Mouse (Mus musculus): Measurements from ENCODE around the gene Slc25a26. TPM values are rescaled to one million over a fixed set of nuclear protein-coding genes. Genes with fewer than 3 reads are reported as not detected.
A peak's percentile ranks its signal among the peaks of the same experiment; 100 is the strongest.

Slc25a26 gene
- 6.5 and 7.0 TPM in 2 replicates for polyA plus RNA-seq (2015; fragmentation: Nextera tagmentation; extraction: Ambion mirVana)

GRCm38 (mm10) chr6:94499897-94500623 lies at the start of gene Slc25a26:
Slc25a26 (plus strand) TSS chr6:94500331.
- peak; percentile 100 for ATAC-seq
- WGBS: under 1% methylated on average over 37 of the region's 37 CpGs

GRCm38 (mm10) chr6:94464037-94464891 lies 35.9 kb upstream of the Slc25a26 start:
- peak overlapping the region; percentile 22 for H3K4me3 ChIP-seq
- H3K4me2 ChIP-seq: peak overlapping the region; percentile 56
- H3K9ac ChIP-seq: peak overlapping the region; percentile 52
- WGBS: 2% methylated on average over 12 of the region's 12 CpGs
- H3K36me3 ChIP-seq (ENCODE audit: poor library complexity, severe bottlenecking): no peaks in the 10 kb centered on the region
- H3K27me3 ChIP-seq: no peaks in the 10 kb centered on the region
- ATAC-seq: peak; percentile 95
- peak overlapping the region; percentile 15; the same call in 1 of the 2 replicates for H3K27ac ChIP-seq
- peaks cover 18% of the 10 kb centered on the region for H3K4me1 ChIP-seq
- H3K9me3 ChIP-seq (replicated peaks): no peaks in the 10 kb centered on the region

More at GRCm38 (mm10) chr6:94499897-94500623, at the start of gene Slc25a26:
- no peaks in the 10 kb centered on the region for H3K36me3 ChIP-seq (ENCODE audit: poor library complexity, severe bottlenecking)
- H3K9me3 ChIP-seq (replicated peaks): no peaks in the 10 kb centered on the region
- H3K9ac ChIP-seq: peak within 1 kb of the TSS; percentile 76
- peaks cover 8% of the 10 kb centered on the region for H3K4me1 ChIP-seq
- peak within 1 kb of the TSS; percentile 77 for H3K4me2 ChIP-seq
- no peaks in the 10 kb centered on the region for H3K27me3 ChIP-seq
- H3K4me3 ChIP-seq: peak within 1 kb of the TSS; percentile 79
- H3K27ac ChIP-seq: peak within 1 kb of the TSS; percentile 25; the same call in 1 of the 2 replicates

- ATAC-seq: no peak
- H3K4me3 ChIP-seq: no peak overlapping the region
- H3K9me3 ChIP-seq (replicated peaks): no peaks in the 10 kb centered on the region
- H3K27ac ChIP-seq: no peak overlapping the region
- H3K9ac ChIP-seq: no peak overlapping the region
- no peak overlapping the region for H3K4me2 ChIP-seq
- WGBS: 66% methylated on average over 5 of the region's 5 CpGs
- H3K27me3 ChIP-seq: no peaks in the 10 kb centered on the region
- peaks cover 18% of the 10 kb centered on the region for H3K4me1 ChIP-seq
- no peaks in the 10 kb centered on the region for H3K36me3 ChIP-seq (ENCODE audit: poor library complexity, severe bottlenecking)
Measured at GRCm38 (mm10) chr6:94466508-94467205, 33.5 kb upstream of the Slc25a26 start.

- Histone ChIP-seq H3K9me3 (replicated peaks) (no peaks in the 10 kb centered on the region), H3K4me2 (no peak overlapping the region), H3K4me1 (no peaks in the 10 kb centered on the region), H3K27ac (no peak overlapping the region), H3K36me3 (ENCODE audit: poor library complexity, severe bottlenecking) (no peaks in the 10 kb centered on the region), H3K9ac (no peak overlapping the region), H3K4me3 (no peak overlapping the region), H3K27me3 (no peaks in the 10 kb centered on the region)
- ATAC-seq: no peak
- 67% methylated on average over 2 of the region's 2 CpGs for WGBS
Measured at GRCm38 (mm10) chr6:94492739-94493138, 7.4 kb upstream of the Slc25a26 start.

- H3K9ac ChIP-seq: no peak overlapping the region
- 74% methylated on average over 6 of the region's 6 CpGs for WGBS
- H3K4me2 ChIP-seq: no peak overlapping the region
- H3K4me1 ChIP-seq: peaks cover 8% of the 10 kb centered on the region
- no peak overlapping the region for H3K4me3 ChIP-seq
- H3K27ac ChIP-seq: no peak overlapping the region
- no peak for ATAC-seq
- H3K27me3 ChIP-seq: no peaks in the 10 kb centered on the region
- no peaks in the 10 kb centered on the region for H3K9me3 ChIP-seq (replicated peaks)
- no peaks in the 10 kb centered on the region for H3K36me3 ChIP-seq (ENCODE audit: poor library complexity, severe bottlenecking)
Measured at GRCm38 (mm10) chr6:94503963-94504362, 3.8 kb downstream of the Slc25a26 start.

- no peaks in the 10 kb centered on the region for H3K9me3 ChIP-seq (replicated peaks)
- H3K4me2 ChIP-seq: no peak overlapping the region
- no peak for ATAC-seq
- no peak overlapping the region for H3K27ac ChIP-seq
- 79% methylated on average over 6 of the region's 6 CpGs for WGBS
- H3K36me3 ChIP-seq (ENCODE audit: poor library complexity, severe bottlenecking): no peaks in the 10 kb centered on the region
- H3K4me3 ChIP-seq: no peak overlapping the region
- no peaks in the 10 kb centered on the region for H3K4me1 ChIP-seq
- no peaks in the 10 kb centered on the region for H3K27me3 ChIP-seq
- no peak overlapping the region for H3K9ac ChIP-seq
Measured at GRCm38 (mm10) chr6:94507921-94508320, 7.8 kb downstream of the Slc25a26 start.

- no peak for ATAC-seq
- Histone ChIP-seq H3K4me1 (no peaks in the 10 kb centered on the region), H3K9me3 (replicated peaks) (no peaks in the 10 kb centered on the region), H3K4me2 (no peak overlapping the region), H3K27me3 (no peaks in the 10 kb centered on the region), H3K4me3 (no peak overlapping the region), H3K27ac (no peak overlapping the region), H3K36me3 (ENCODE audit: poor library complexity, severe bottlenecking) (no peaks in the 10 kb centered on the region), H3K9ac (no peak overlapping the region)
- WGBS: 88% methylated on average over 2 of the region's 2 CpGs
Measured at GRCm38 (mm10) chr6:94508807-94509206, 8.7 kb downstream of the Slc25a26 start.

GRCm38 (mm10) chr6:94509220-94509619 lies 9.1 kb downstream of the Slc25a26 start:
- Histone ChIP-seq H3K9me3 (replicated peaks) (no peaks in the 10 kb centered on the region), H3K4me2 (no peak overlapping the region), H3K9ac (no peak overlapping the region), H3K27ac (no peak overlapping the region), H3K27me3 (no peaks in the 10 kb centered on the region), H3K4me3 (no peak overlapping the region), H3K4me1 (no peaks in the 10 kb centered on the region), H3K36me3 (ENCODE audit: poor library complexity, severe bottlenecking) (no peaks in the 10 kb centered on the region)
- ATAC-seq: no peak
- WGBS: 86% methylated on average over 6 of the region's 6 CpGs

- H3K4me1 ChIP-seq: no peaks in the 10 kb centered on the region
- no peaks in the 10 kb centered on the region for H3K9me3 ChIP-seq (replicated peaks)
- H3K4me3 ChIP-seq: no peak overlapping the region
- no peak for ATAC-seq
- H3K27ac ChIP-seq: no peak overlapping the region
- 91% methylated on average over 6 of the region's 6 CpGs for WGBS
- no peak overlapping the region for H3K9ac ChIP-seq
- no peaks in the 10 kb centered on the region for H3K36me3 ChIP-seq (ENCODE audit: poor library complexity, severe bottlenecking)
- H3K27me3 ChIP-seq: no peaks in the 10 kb centered on the region
- no peak overlapping the region for H3K4me2 ChIP-seq
Measured at GRCm38 (mm10) chr6:94518171-94518570, 18.0 kb downstream of the Slc25a26 start.

- H3K4me1 ChIP-seq: no peaks in the 10 kb centered on the region
- no peak for ATAC-seq
- H3K9ac ChIP-seq: no peak overlapping the region
- no peak overlapping the region for H3K4me3 ChIP-seq
- H3K36me3 ChIP-seq (ENCODE audit: poor library complexity, severe bottlenecking): no peaks in the 10 kb centered on the region
- H3K27me3 ChIP-seq: no peaks in the 10 kb centered on the region
- H3K27ac ChIP-seq: no peak overlapping the region
- no peaks in the 10 kb centered on the region for H3K9me3 ChIP-seq (replicated peaks)
- WGBS: 26% methylated on average over 2 of the region's 2 CpGs
- no peak overlapping the region for H3K4me2 ChIP-seq
Measured at GRCm38 (mm10) chr6:94524335-94524734, 24.2 kb downstream of the Slc25a26 start.

- Histone ChIP-seq H3K9ac (no peak overlapping the region), H3K9me3 (replicated peaks) (no peaks in the 10 kb centered on the region), H3K4me1 (no peaks in the 10 kb centered on the region), H3K27ac (no peak overlapping the region), H3K27me3 (no peaks in the 10 kb centered on the region), H3K4me2 (no peak overlapping the region), H3K4me3 (no peak overlapping the region), H3K36me3 (ENCODE audit: poor library complexity, severe bottlenecking) (no peaks in the 10 kb centered on the region)
- 82% methylated on average over 7 of the region's 7 CpGs for WGBS
- ATAC-seq: no peak
Measured at GRCm38 (mm10) chr6:94530756-94531155, 30.6 kb downstream of the Slc25a26 start.

GRCm38 (mm10) chr6:94532086-94532485 lies 32.0 kb downstream of the Slc25a26 start:
- Histone ChIP-seq H3K36me3 (ENCODE audit: poor library complexity, severe bottlenecking) (no peaks in the 10 kb centered on the region), H3K9ac (no peak overlapping the region), H3K4me1 (peaks cover 12% of the 10 kb centered on the region), H3K4me3 (no peak overlapping the region), H3K9me3 (replicated peaks) (no peaks in the 10 kb centered on the region), H3K27me3 (no peaks in the 10 kb centered on the region), H3K4me2 (no peak overlapping the region), H3K27ac (no peak overlapping the region)
- ATAC-seq: no peak
- 82% methylated on average over 4 of the region's 4 CpGs for WGBS

Data from forebrain, embryonic 13.5 days (tissue).